Mouse (Mus musculus) CH12.LX (cell line): Measurements from ENCODE around the gene Trp53inp2. TPM values are rescaled to one million over a fixed set of nuclear protein-coding genes. Genes with fewer than 3 reads are reported as not detected.

Source experiments
- DNase-seq: peaks from one replicate; pipeline ENCODE4 v3.0.0-alpha.2; 2013; ENCODE audit errors: extremely low read depth
- H3K27ac ChIP-seq: 2 replicates; pipeline ENCODE4 v1.5.1; 2012; ENCODE audit warnings: low read depth, mild to moderate bottlenecking, control low read depth, moderate library complexity; ENCODE audit not compliant: insufficient read depth
- H3K27me3 ChIP-seq: replicated peaks from 2 replicates; pipeline ENCODE3; 2012; ENCODE audit warnings: inconsistent platforms
- H3K36me3 ChIP-seq, 2 experiments: replicated peaks in 1 of 2; 2 replicates each; pipeline versions ENCODE3 to v1.6.1; 2012; ENCODE audit warnings: inconsistent platforms in 1 of 2, low read length in 1 of 2, mild to moderate bottlenecking in 1 of 2, mixed read lengths in 1 of 2, moderate library complexity in 1 of 2; ENCODE audit not compliant: control insufficient read depth in 1 of 2, insufficient read depth in 1 of 2
- H3K4me1 ChIP-seq, 2 experiments: 2 replicates each; pipeline ENCODE4 v1.6.1; 2012; ENCODE audit warnings: inconsistent platforms in 1 of 2, moderate library complexity in 1 of 2; ENCODE audit not compliant: insufficient read depth in 2 of 2, control insufficient read depth in 1 of 2
- H3K4me2 ChIP-seq: 2 replicates; pipeline ENCODE4 v1.6.1; 2012; ENCODE audit warnings: low read depth, mild to moderate bottlenecking, control low read depth; ENCODE audit not compliant: poor library complexity, insufficient read depth, severe bottlenecking
- H3K4me3 ChIP-seq, 3 experiments: fragments of 150-350 bp in 1 of 3; sonication (generic) in 1 of 3; replicated peaks in 1 of 3; 2 replicates each; pipeline versions ENCODE3 to v1.5.1; 2011 to 2012; ENCODE audit warnings: low read depth in 2 of 3, low read length in 2 of 3, mild to moderate bottlenecking in 2 of 3, moderate library complexity in 2 of 3, control low read depth in 1 of 3, improper control_type of control experiment in 1 of 3, inconsistent platforms in 1 of 3, mixed read lengths in 1 of 3; ENCODE audit not compliant: poor library complexity in 1 of 3
- H3K79me2 ChIP-seq: replicated peaks from 2 replicates; pipeline ENCODE4 v1.6.1; 2012; ENCODE audit warnings: mild to moderate bottlenecking, moderate library complexity; ENCODE audit not compliant: control insufficient read depth, poor library complexity, insufficient read depth, severe bottlenecking; ENCODE audit errors: extremely low read depth
- H3K9ac ChIP-seq: 2 replicates; pipeline ENCODE4 v1.6.1; 2012; ENCODE audit warnings: low read depth, mild to moderate bottlenecking, control low read depth, moderate library complexity; ENCODE audit not compliant: insufficient read depth
- H3K9me3 ChIP-seq: replicated peaks from 2 replicates; pipeline ENCODE3; 2012; ENCODE audit warnings: low read length, inconsistent platforms, mixed read lengths
- BHLHE40 ChIP-seq: IDR thresholded peaks from 2 replicates; pipeline ENCODE4 v1.6.1; 2011; ENCODE audit warnings: mild to moderate bottlenecking, low read depth, low read length, improper control_type of control experiment
- CHD2 ChIP-seq: IDR thresholded peaks from 2 replicates; pipeline ENCODE4 v1.6.1; 2011; ENCODE audit warnings: low read length, improper control_type of control experiment
- CTCF ChIP-seq, 2 experiments: IDR thresholded peaks in 1 of 2; conservative IDR thresholded peaks in 1 of 2; 2 replicates each; pipeline ENCODE4 v1.5.1; 2011 to 2012; ENCODE audit warnings: low read depth in 2 of 2, low read length in 2 of 2, improper control_type of control experiment in 1 of 2, inconsistent platforms in 1 of 2, mild to moderate bottlenecking in 1 of 2, moderate library complexity in 1 of 2
- E2F4 ChIP-seq: IDR thresholded peaks from 2 replicates; pipeline ENCODE4 v1.6.1; 2011; ENCODE audit warnings: low read depth, low read length, improper control_type of control experiment; ENCODE audit not compliant: insufficient replicate concordance
- ELF1 ChIP-seq: IDR thresholded peaks from 2 replicates; pipeline ENCODE4 v1.6.1; 2014; ENCODE audit warnings: low read depth, mild to moderate bottlenecking, inconsistent platforms, low read length, improper control_type of control experiment
- ETS1 ChIP-seq: conservative IDR thresholded peaks from 2 replicates; pipeline ENCODE4 v1.6.1; 2012; ENCODE audit warnings: low read depth, mild to moderate bottlenecking, inconsistent platforms, low read length, improper control_type of control experiment, moderate library complexity
- HCFC1 ChIP-seq: IDR thresholded peaks from 2 replicates; pipeline ENCODE4 v1.6.1; 2012; ENCODE audit warnings: low read depth, mild to moderate bottlenecking, inconsistent platforms, low read length, improper control_type of control experiment
- IRF4 ChIP-seq: IDR thresholded peaks from 2 replicates; pipeline ENCODE4 v1.6.1; 2014; ENCODE audit warnings: low read depth, mild to moderate bottlenecking, inconsistent platforms, low read length, improper control_type of control experiment
- JUN ChIP-seq: IDR thresholded peaks from 2 replicates; pipeline ENCODE4 v1.6.1; 2011; ENCODE audit warnings: low read depth, mild to moderate bottlenecking, low read length, improper control_type of control experiment, moderate library complexity; ENCODE audit not compliant: insufficient read depth
- JUND ChIP-seq: conservative IDR thresholded peaks from 2 replicates; pipeline ENCODE4 v1.6.1; 2011; ENCODE audit warnings: low read depth, low read length, improper control_type of control experiment
- KAT2A ChIP-seq: IDR thresholded peaks from 2 replicates; pipeline ENCODE4 v1.6.1; 2012; ENCODE audit warnings: low read length, improper control_type of control experiment, inconsistent platforms; ENCODE audit not compliant: insufficient replicate concordance
- MAFK ChIP-seq: IDR thresholded peaks from 2 replicates; pipeline ENCODE4 v1.6.1; 2011; ENCODE audit warnings: low read length, improper control_type of control experiment; ENCODE audit not compliant: insufficient replicate concordance
- MAX ChIP-seq: IDR thresholded peaks from 2 replicates; pipeline ENCODE4 v1.6.1; 2011; ENCODE audit warnings: low read length, improper control_type of control experiment
- MAZ ChIP-seq: IDR thresholded peaks from 2 replicates; pipeline ENCODE4 v1.6.1; 2012; ENCODE audit warnings: low read depth, mild to moderate bottlenecking, inconsistent platforms, low read length, improper control_type of control experiment, moderate library complexity
- MEF2A ChIP-seq: IDR thresholded peaks from 2 replicates; pipeline ENCODE4 v1.6.1; 2014; ENCODE audit warnings: low read depth, mild to moderate bottlenecking, inconsistent platforms, low read length, improper control_type of control experiment, borderline replicate concordance
- MXI1 ChIP-seq: IDR thresholded peaks from 2 replicates; pipeline ENCODE4 v1.6.1; 2011; ENCODE audit warnings: mild to moderate bottlenecking, low read depth, low read length, improper control_type of control experiment
- MYC ChIP-seq: IDR thresholded peaks from 2 replicates; pipeline ENCODE4 v1.6.1; 2011; ENCODE audit warnings: low read depth, mild to moderate bottlenecking, improper control_type of control experiment, low read length
- NELFE ChIP-seq: IDR thresholded peaks from 2 replicates; pipeline ENCODE4 v1.6.1; 2011; ENCODE audit warnings: low read depth, low read length, improper control_type of control experiment
- NRF1 ChIP-seq: IDR thresholded peaks from 2 replicates; pipeline ENCODE4 v1.6.1; 2014; ENCODE audit warnings: low read depth, mild to moderate bottlenecking, inconsistent platforms, low read length, improper control_type of control experiment, moderate library complexity
- PAX5 ChIP-seq: IDR thresholded peaks from 2 replicates; pipeline ENCODE4 v1.6.1; 2012; ENCODE audit warnings: low read length, inconsistent platforms, mixed read lengths
- POLR2A ChIP-seq: IDR thresholded peaks from 2 replicates; pipeline ENCODE4 v1.6.1; 2011; ENCODE audit warnings: low read depth, mild to moderate bottlenecking, improper control_type of control experiment, low read length
- POLR2AphosphoS2 ChIP-seq: IDR thresholded peaks from 2 replicates; pipeline ENCODE4 v1.6.1; 2011; ENCODE audit warnings: low read depth, low read length, improper control_type of control experiment
- RAD21 ChIP-seq: IDR thresholded peaks from 2 replicates; pipeline ENCODE4 v1.6.1; 2011; ENCODE audit warnings: low read depth, mild to moderate bottlenecking, low read length, improper control_type of control experiment, moderate library complexity
- RCOR1 ChIP-seq: conservative IDR thresholded peaks from 2 replicates; pipeline ENCODE4 v1.6.1; 2012; ENCODE audit warnings: low read depth, mild to moderate bottlenecking, inconsistent platforms, low read length, improper control_type of control experiment
- SIN3A ChIP-seq: IDR thresholded peaks from 2 replicates; pipeline ENCODE4 v1.6.1; 2012; ENCODE audit warnings: low read length, improper control_type of control experiment, inconsistent platforms
- SMC3 ChIP-seq: IDR thresholded peaks from 2 replicates; pipeline ENCODE4 v1.6.1; 2011; ENCODE audit warnings: low read depth, low read length, improper control_type of control experiment
- TBP ChIP-seq: conservative IDR thresholded peaks from 2 replicates; pipeline ENCODE4 v1.6.1; 2011; ENCODE audit warnings: low read depth, low read length, improper control_type of control experiment
- UBTF ChIP-seq: IDR thresholded peaks from 2 replicates; pipeline ENCODE4 v1.6.1; 2012; ENCODE audit warnings: low read depth, mild to moderate bottlenecking, inconsistent platforms, low read length, improper control_type of control experiment, moderate library complexity
- USF1 ChIP-seq: IDR thresholded peaks from 2 replicates; pipeline ENCODE4 v1.6.1; 2014; ENCODE audit warnings: low read depth, mild to moderate bottlenecking, inconsistent platforms, low read length, improper control_type of control experiment
- USF2 ChIP-seq: conservative IDR thresholded peaks from 2 replicates; pipeline ENCODE4 v1.6.1; 2011; ENCODE audit warnings: low read depth, low read length, improper control_type of control experiment
- ZC3H11A ChIP-seq: IDR thresholded peaks from 2 replicates; pipeline ENCODE4 v1.6.1; 2012; ENCODE audit warnings: low read depth, mild to moderate bottlenecking, inconsistent platforms, low read length, improper control_type of control experiment
- ZKSCAN1 ChIP-seq: IDR thresholded peaks from 2 replicates; pipeline ENCODE4 v1.6.1; 2012; ENCODE audit warnings: low read depth, inconsistent platforms, low read length, improper control_type of control experiment, borderline replicate concordance
- ZMIZ1 ChIP-seq: IDR thresholded peaks from 2 replicates; pipeline ENCODE4 v1.6.1; 2012; ENCODE audit warnings: low read depth, mild to moderate bottlenecking, inconsistent platforms, low read length, improper control_type of control experiment
- ZNF384 ChIP-seq: IDR thresholded peaks from 2 replicates; pipeline ENCODE4 v1.6.1; 2012; ENCODE audit warnings: low read depth, low read length, improper control_type of control experiment, inconsistent platforms
- dilution Hi-C: fragments of 300-500 bp; cut with MboI; formaldehyde crosslinking; loops from 2 replicates; pipeline ENCODE4 v1.14.3; 2020; ENCODE audit warnings: low sequenced_read_pairs; ENCODE audit not compliant: extremely low pct_unique_long_range_greater_than_20kb, extremely low pct_ligation_motif_present
- in situ Hi-C: fragments of 300-500 bp; cut with MboI; formaldehyde crosslinking; loops from 3 replicates; pipeline ENCODE4 v1.14.3; 2019; ENCODE audit warnings: low sequenced_read_pairs, low pct_ligation_motif_present, low pct_unique_long_range_greater_than_20kb, mixed read lengths
- polyA plus RNA-seq: library from polyadenylated mRNA; unstranded; fragments of >175 nt; gene quantifications from 2 replicates; pipeline ENCODE4 v1.2.1, GENCODE M21; 2012; ENCODE audit warnings: low read depth; ENCODE audit not compliant: insufficient read length
- total RNA-seq, 2 experiments: library from RNA; depleted of rRNA; stranded (reverse); fragments of 300-350 nt in 1 of 2; fragments of >200 nt in 1 of 2; gene quantifications; 2 replicates each; pipeline ENCODE4 v1.2.3; 2012 to 2014

Trp53inp2 gene
- total and polyA plus RNA-seq, 3 experiments = 2.4 to 6.9 (median 3.9) TPM

DNA sequence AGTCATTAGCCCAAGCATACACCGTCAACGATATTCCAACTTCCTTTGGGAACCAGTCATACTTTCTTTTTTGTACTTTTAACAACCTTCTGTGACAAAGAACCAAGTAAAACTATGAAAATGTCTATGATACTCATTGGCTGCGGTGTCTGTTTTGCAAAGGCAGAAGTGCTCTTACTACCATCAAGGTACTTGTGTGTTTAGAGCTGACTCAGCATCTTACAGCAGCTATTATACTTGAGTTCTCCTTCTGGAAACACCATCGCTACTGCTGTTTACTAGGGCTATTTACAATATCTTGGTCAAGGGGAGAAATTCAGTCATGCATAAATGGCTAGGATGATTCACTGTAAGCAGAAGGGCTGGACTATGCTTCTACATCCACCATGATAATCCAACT is 21.1 kb downstream of the Trp53inp2 start:
- no peaks in the 10 kb centered on the region for H3K9me3 ChIP-seq
- peaks cover 17 to 46% of the 10 kb centered on the region in 2 experiments for H3K4me1 ChIP-seq
- peak overlapping the region; percentile 75 for H3K27ac ChIP-seq
- H3K4me2 ChIP-seq = 0 out of 2 replicates have a peak overlapping the region, but pooled peaks have one; percentile 7
- peaks cover 20 to 48% of the 10 kb centered on the region in 2 experiments for H3K36me3 ChIP-seq
- dilution Hi-C loops = no loop called here
- no peak for DNase-seq
- no peaks in the 10 kb centered on the region for H3K27me3 ChIP-seq
- in situ Hi-C loops = no loop called here
- peak overlapping the region; percentile 30; the same call in 1 of the 2 replicates for H3K9ac ChIP-seq
- H3K79me2 ChIP-seq = no peaks in the 10 kb centered on the region
- TF ChIP-seq ELF1 (no peak), MAFK (peak; percentile 99), ZC3H11A (no peak)
- TF ChIP-seq, all 38 proteins: peak for 1
- H3K4me3 ChIP-seq = no peak overlapping the region

DNA sequence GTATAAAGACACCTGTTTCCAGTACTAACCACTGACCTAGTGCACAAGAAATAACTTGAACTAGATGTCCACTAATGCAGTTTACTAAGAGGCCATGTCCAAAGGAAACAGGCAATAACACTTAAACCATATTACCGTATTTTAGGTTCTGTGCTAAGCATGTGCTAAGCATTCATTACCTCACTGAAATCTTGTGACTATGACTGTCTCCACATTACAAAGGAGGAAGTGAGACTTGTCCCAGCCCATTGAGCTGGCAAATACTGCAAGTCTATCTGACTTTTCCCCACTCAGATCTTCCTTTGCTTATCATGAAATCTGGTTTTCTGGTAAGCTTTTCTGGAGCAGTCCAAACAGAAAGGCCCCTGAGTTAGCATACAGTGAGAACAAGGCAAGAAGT is 23.8 kb downstream of the Trp53inp2 start:
- Histone ChIP-seq H3K79me2 (no peaks in the 10 kb centered on the region), H3K9ac (no peak overlapping the region), H3K27me3 (no peaks in the 10 kb centered on the region), H3K36me3 (peaks cover 23 to 55% of the 10 kb centered on the region in 2 experiments), H3K9me3 (no peaks in the 10 kb centered on the region), H3K4me2 (no peak overlapping the region), H3K4me3 (no peak overlapping the region), H3K27ac (peak overlapping the region; percentile 78), H3K4me1 (peaks cover 17 to 46% of the 10 kb centered on the region in 2 experiments)
- dilution Hi-C loops = no loop called here
- in situ Hi-C loops = no loop called here
- DNase-seq = peak; percentile 85
- TF ChIP-seq RAD21 (no peak), CHD2 (no peak), RCOR1 (no peak), UBTF (no peak), USF1 (no peak), IRF4 (peak; percentile 93), ETS1 (peak; percentile 84), PAX5 (no peak), USF2 (no peak), JUN (peak; percentile 88), MAX (peak; percentile 88), ELF1 (peak; percentile 61; the same call in 1 of the 2 replicates), MXI1 (peak; percentile 54; the same call in 1 of the 2 replicates), ZNF384 (no peak), BHLHE40 (peak; percentile 92), SMC3 (no peak), TBP (no peak), NELFE (no peak), MYC (peak; percentile 96), CTCF (conservative IDR thresholded peaks at IDR 0.05 in 1 of 2, IDR thresholded peaks at IDR 0.05 in 1 of 2; ENCODE audit: low read depth in 2 of 2, low read length in 2 of 2) (no peak), NRF1 (no peak), E2F4 (no peak), POLR2AphosphoS2 (no peak), SIN3A (no peak), MAZ (no peak), ZMIZ1 (no peak), MAFK (no peak), ZKSCAN1 (no peak), POLR2A (no peak), MEF2A (no peak), ZC3H11A (no peak), HCFC1 (no peak), KAT2A (no peak), JUND (peak; percentile 84)
